Mouse (Mus musculus) liver, embryonic 16.5 days (tissue): ENCODE data around the gene Gm17428. TPM values are rescaled to one million over a fixed set of nuclear protein-coding genes. Genes with fewer than 3 reads are reported as not detected.
"Not testable (repeated sequence)": the region's sequence is repeated elsewhere in the genome, so short reads cannot be mapped to it uniquely, and the experiment has no call there.

Source experiments
- ATAC-seq: fragments of 200-750 bp; cut with Nextera tagmentation; 2 replicates; pipeline ENCODE4 v1.8.0; 2017; ENCODE audit warnings: low read depth, mild to moderate bottlenecking, moderate number of reproducible peaks, moderate library complexity
- H3K27ac ChIP-seq: fragments of 300-500 bp; sonication (generic); 2 replicates; pipeline ENCODE4 v1.5.1; 2014; ENCODE audit warnings: mild to moderate bottlenecking, low read length
- H3K27me3 ChIP-seq: fragments of 300-500 bp; sonication (generic); 2 replicates; pipeline ENCODE4 v1.6.1; 2014; ENCODE audit warnings: low read depth, low read length, mixed read lengths; ENCODE audit not compliant: control insufficient read depth, insufficient read depth
- H3K36me3 ChIP-seq: fragments of 300-500 bp; sonication (generic); 2 replicates; pipeline ENCODE4 v1.6.1; 2014; ENCODE audit warnings: mild to moderate bottlenecking; ENCODE audit not compliant: control insufficient read depth, insufficient read depth
- H3K4me1 ChIP-seq: fragments of 300-500 bp; sonication (generic); 2 replicates; pipeline ENCODE4 v1.6.1; 2014; ENCODE audit warnings: low read depth, low read length, mixed read lengths; ENCODE audit not compliant: control insufficient read depth
- H3K4me2 ChIP-seq: fragments of 300-500 bp; sonication (generic); 2 replicates; pipeline ENCODE4 v1.6.1; 2014; ENCODE audit warnings: low read depth, low read length, mixed read lengths
- H3K4me3 ChIP-seq: fragments of 300-500 bp; sonication (generic); 2 replicates; pipeline ENCODE4 v1.5.1; 2014; ENCODE audit warnings: low read depth, mild to moderate bottlenecking, low read length
- H3K9ac ChIP-seq: fragments of 300-500 bp; sonication (generic); 2 replicates; pipeline ENCODE4 v1.6.1; 2014; ENCODE audit warnings: low read depth, low read length
- H3K9me3 ChIP-seq: fragments of 300-500 bp; sonication (generic); replicated peaks from 2 replicates; pipeline ENCODE4 v1.6.1; 2016; ENCODE audit warnings: low read length; ENCODE audit not compliant: control insufficient read depth
- WGBS: fragments of 180-500 bp; shearing (Covaris S2); extraction: QIAGEN DNeasy Blood & Tissue Kit; methylation state at CpG from one replicate; pipeline ENCODE4 v1.1.7; 2014; ENCODE audit not compliant: insufficient replicate concordance; 5-methylcytosine and 5-hydroxymethylcytosine counted together
- polyA plus RNA-seq: library from polyadenylated mRNA; unstranded; fragments of >200 nt; fragmentation: Nextera tagmentation; extraction: Ambion mirVana; gene quantifications from 2 replicates; pipeline ENCODE4 v1.2.1, GENCODE M21; 2015

The Gm17428 gene
- polyA plus RNA-seq, 1 experiment from 2014 or later = not detected

DNA sequence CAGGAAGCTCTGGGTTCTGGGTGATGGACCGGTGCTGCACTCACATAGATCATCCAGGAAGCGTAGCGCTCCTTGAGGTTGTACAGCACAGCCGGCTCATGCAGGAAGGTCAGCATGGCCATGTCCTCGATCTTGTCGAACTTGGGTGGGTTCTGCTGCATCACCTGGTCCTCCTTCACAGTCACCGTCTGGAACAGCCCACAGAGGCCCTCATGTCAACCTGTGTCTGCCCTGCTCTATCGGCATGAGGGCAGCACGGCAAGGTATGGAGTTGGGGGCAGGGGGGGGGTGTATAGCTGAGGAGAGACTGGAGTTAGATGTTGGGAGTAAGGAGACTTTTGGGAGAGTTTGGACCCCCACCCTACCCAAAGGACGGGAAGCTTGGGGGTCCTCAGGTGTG lies 15.5 kb downstream of the Gm17428 start:
- ATAC-seq = no peak
- 72% methylated on average over 10 of the region's 10 CpGs for WGBS
- no peak overlapping the region for H3K27ac ChIP-seq
- H3K27me3 ChIP-seq = no peaks in the 10 kb centered on the region; the same call in 1 of the 2 replicates
- no peak overlapping the region for H3K4me2 ChIP-seq
- H3K4me1 ChIP-seq = no peaks in the 10 kb centered on the region
- no peaks in the 10 kb centered on the region for H3K36me3 ChIP-seq
- no peak overlapping the region for H3K4me3 ChIP-seq
- H3K9me3 ChIP-seq = no peaks in the 10 kb centered on the region
- H3K9ac ChIP-seq = no peak overlapping the region

DNA sequence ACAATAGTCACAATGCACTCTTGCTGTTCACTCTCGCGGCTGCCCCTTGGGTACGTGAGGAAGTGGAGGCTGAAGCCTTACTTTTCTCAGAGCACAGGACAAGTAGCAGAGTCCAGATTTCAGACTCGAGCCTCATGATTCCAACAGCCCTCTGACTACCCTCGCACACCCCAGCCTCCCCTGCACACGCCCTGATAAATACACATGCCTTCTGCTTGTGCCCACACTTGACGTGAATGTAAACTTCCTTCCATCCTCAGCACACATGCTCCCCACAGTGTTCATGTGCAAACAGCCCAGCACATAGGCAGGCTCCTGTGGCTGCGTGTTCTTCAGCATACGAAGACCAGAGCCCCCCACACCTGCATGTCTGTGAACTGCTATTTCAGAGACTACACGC lies 16.9 kb downstream of the Gm17428 start:
- no peak for ATAC-seq
- no peak overlapping the region for H3K4me3 ChIP-seq
- no peaks in the 10 kb centered on the region for H3K4me1 ChIP-seq
- no peaks in the 10 kb centered on the region; the same call in 1 of the 2 replicates for H3K27me3 ChIP-seq
- H3K9me3 ChIP-seq = no peaks in the 10 kb centered on the region
- no peak overlapping the region for H3K27ac ChIP-seq
- H3K4me2 ChIP-seq = no peak overlapping the region
- no peaks in the 10 kb centered on the region for H3K36me3 ChIP-seq
- no peak overlapping the region for H3K9ac ChIP-seq
- 41% methylated on average over 10 of the region's 10 CpGs for WGBS

DNA sequence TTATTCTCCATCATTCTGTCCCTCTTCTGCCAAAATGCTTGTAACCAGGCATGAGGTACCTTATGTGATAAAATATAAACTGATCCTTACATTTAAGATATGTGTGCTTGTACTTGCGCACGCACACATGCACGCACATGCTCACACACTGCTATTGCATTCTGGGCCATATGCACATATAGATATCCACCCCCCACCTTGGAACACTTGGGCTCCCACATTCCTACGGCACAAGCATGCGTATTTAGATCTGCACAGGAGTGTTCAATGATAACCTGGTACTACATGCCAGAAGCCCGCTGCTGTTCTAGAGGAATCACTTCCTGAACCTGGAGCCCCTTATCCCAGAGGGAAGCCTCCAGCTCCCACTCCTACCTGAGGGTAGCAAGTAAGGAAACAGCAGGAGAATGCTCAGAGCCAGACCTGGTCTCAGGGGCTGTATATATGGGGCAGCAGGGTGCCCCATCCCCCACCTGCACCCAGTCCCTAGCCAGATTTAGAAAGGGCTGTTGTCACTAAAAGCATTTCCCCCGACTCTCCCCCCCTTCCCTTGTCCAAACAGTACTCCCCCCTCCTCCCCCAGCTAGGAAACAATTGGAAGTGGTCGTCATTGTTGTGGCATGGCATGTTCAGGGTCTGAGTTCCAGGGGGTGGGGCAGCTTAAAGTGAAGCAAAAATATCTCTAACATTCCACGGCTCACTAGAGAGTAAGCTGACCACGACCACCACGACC lies 17.6 kb downstream of the Gm17428 start, which contains the start of gene Myh7:
Gene Myh7 (minus strand): TSS at position 491 of the 733 bp plus-strand sequence.
- H3K27ac ChIP-seq = no peak within 1 kb of the TSS
- H3K4me1 ChIP-seq = no peaks in the 10 kb centered on the region
- no peaks in the 10 kb centered on the region for H3K9me3 ChIP-seq
- H3K27me3 ChIP-seq = no peaks in the 10 kb centered on the region; the same call in 1 of the 2 replicates
- no peak within 1 kb of the TSS for H3K4me3 ChIP-seq
- H3K4me2 ChIP-seq = no peak within 1 kb of the TSS
- no peaks in the 10 kb centered on the region for H3K36me3 ChIP-seq
- no peak for ATAC-seq
- no peak within 1 kb of the TSS for H3K9ac ChIP-seq
- 41% methylated on average over 11 of the region's 11 CpGs for WGBS

DNA sequence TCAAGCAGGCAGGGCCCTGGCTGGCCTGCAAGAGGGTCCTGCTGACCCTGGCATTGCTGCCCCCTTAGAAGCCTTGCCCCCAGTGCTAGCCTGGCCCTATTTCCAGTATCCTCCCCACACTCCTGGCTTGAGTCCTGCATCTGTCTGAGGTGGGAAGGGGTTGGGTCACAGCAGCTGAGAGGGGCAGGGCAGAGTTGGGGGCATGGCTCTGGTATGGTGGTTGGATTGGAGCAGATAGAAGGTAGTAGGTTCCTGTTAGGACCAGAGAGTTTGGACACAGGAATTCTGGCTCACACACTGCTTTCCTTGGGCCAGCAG lies 18.1 kb downstream of the Gm17428 start:
- no peak overlapping the region for H3K4me3 ChIP-seq

DNA sequence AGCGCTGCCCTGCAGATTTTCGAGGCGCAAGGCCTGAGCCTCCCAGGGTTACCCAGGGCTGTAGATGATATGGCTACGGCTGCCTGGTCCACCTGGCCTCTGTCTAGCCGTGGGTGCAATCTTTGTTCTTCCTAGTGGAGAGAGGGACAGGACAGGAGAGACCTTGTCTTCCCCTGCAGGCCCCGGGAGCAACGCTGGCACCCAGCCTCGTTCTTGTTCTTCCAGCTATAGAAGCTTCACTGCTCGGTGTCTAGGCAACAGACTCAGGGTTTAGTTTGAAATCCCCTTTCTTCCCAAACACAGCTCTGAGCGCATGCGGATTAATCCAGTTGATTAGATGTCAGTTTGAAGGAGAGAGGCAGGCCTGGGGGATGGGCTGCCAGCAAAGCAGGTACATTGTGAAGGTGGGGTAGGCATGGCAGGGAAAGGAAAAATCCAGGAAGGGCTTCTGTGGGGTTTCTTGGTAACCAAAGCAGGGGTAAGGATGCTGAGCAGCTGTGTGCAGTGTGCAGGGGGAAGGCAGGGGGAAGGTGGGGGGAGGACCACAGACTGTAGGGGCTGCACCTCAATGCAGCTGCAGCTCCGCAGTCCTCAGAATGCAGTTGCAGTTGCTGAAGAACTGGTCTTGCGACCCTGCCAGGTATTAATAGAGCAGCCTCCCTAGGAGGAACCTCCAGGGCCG lies 18.9 kb downstream of the Gm17428 start:
- H3K4me3 ChIP-seq = no peak overlapping the region
- H3K4me2 ChIP-seq = no peak overlapping the region
- ATAC-seq = no peak
- H3K27ac ChIP-seq = no peak overlapping the region
- H3K4me1 ChIP-seq = no peaks in the 10 kb centered on the region
- WGBS = 52% methylated on average over 14 of the region's 14 CpGs
- H3K9me3 ChIP-seq = no peaks in the 10 kb centered on the region
- H3K27me3 ChIP-seq = no peaks in the 10 kb centered on the region; the same call in 1 of the 2 replicates
- no peak overlapping the region for H3K9ac ChIP-seq
- H3K36me3 ChIP-seq = no peaks in the 10 kb centered on the region

More for the DNA sequence above, 18.1 kb downstream of the Gm17428 start:
- no peak overlapping the region for H3K9ac ChIP-seq
- no peaks in the 10 kb centered on the region for H3K36me3 ChIP-seq
- no peaks in the 10 kb centered on the region; the same call in 1 of the 2 replicates for H3K27me3 ChIP-seq
- no peak overlapping the region for H3K27ac ChIP-seq
- no peaks in the 10 kb centered on the region for H3K4me1 ChIP-seq
- no peak overlapping the region for H3K4me2 ChIP-seq
- H3K9me3 ChIP-seq = no peaks in the 10 kb centered on the region
- no peak for ATAC-seq

DNA sequence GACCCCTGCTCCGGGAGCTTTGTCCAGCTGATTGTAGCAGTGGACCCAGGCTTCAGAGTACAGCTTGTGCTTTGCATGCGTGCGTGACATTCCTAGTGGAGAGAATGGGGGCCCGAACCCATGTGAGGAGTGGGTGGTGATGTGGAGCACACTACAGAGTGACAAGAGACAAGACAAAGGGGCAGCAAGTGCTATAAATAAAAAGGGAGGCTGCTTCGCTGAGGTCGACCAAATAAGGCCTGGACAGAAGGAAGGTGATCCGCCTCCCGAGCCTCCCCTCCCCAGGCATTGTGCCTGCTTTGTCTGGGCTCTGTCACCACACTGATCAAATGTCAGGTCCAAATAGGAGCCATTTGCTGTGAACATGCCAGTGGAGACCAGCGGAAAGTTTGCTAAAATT lies 20.1 kb downstream of the Gm17428 start:
- H3K27ac ChIP-seq = no peak overlapping the region

DNA sequence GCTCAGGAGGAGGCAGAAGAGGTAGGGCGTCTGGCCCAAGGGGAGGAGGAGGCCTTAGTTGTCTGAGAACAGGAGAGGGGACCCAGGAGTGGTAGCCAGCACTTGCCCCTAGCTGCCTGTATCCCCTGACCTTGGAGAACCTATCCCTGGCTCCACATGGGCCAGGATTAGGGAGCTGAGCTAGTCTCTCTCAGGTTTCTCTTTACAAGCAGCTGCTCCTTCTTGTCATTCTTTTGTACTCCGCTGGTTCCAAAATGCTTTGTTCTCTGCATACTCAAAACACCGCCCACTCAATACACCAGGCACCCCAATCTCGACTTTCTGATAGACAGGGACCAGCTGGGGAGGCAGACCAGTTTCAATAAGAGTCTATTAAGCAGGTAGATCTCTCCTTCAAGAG lies 20.6 kb downstream of the Gm17428 start:
- no peak overlapping the region for H3K4me2 ChIP-seq
- H3K4me3 ChIP-seq = no peak overlapping the region
- no peaks in the 10 kb centered on the region for H3K36me3 ChIP-seq
- no peaks in the 10 kb centered on the region for H3K4me1 ChIP-seq
- H3K9ac ChIP-seq = no peak overlapping the region
- no peak for ATAC-seq
- no peaks in the 10 kb centered on the region for H3K27me3 ChIP-seq
- H3K27ac ChIP-seq = no peak overlapping the region
- 59% methylated on average over 4 of the region's 4 CpGs for WGBS
- H3K9me3 ChIP-seq = no peaks in the 10 kb centered on the region

More for the DNA sequence above, 20.1 kb downstream of the Gm17428 start:
- ATAC-seq = no peak
- Histone ChIP-seq H3K36me3 (no peaks in the 10 kb centered on the region), H3K9ac (no peak overlapping the region), H3K4me2 (no peak overlapping the region), H3K4me1 (no peaks in the 10 kb centered on the region), H3K4me3 (no peak overlapping the region), H3K9me3 (no peaks in the 10 kb centered on the region), H3K27me3 (no peaks in the 10 kb centered on the region)
- 57% methylated on average over 9 of the region's 9 CpGs for WGBS

DNA sequence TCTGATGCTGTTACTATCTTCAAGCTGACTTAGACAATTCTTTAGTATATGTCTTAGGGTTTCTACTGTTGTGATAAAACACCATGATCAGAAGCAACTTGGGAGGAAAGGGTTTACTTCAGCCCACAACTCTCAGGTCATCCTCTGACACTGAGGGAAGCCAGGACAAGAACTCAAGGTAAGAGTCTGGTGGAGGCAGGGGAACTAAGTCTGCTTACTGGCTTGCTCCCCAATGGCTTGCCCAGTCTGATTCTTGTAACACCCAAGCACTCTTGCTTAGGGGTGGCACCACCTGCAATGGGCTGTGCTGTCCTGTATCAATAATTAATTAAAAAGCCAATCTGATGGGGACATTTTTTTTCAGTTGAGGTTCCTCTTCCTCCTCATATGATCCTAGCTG lies 21.9 kb downstream of the Gm17428 start:
- Histone ChIP-seq H3K4me3 (no peak overlapping the region), H3K4me1 (peaks cover under 1% of the 10 kb centered on the region; the same call in 1 of the 2 replicates), H3K27me3 (no peaks in the 10 kb centered on the region), H3K9me3 (no peaks in the 10 kb centered on the region), H3K36me3 (no peaks in the 10 kb centered on the region), H3K27ac (no peak overlapping the region), H3K9ac (no peak overlapping the region), H3K4me2 (no peak overlapping the region)
- ATAC-seq = no peak

DNA sequence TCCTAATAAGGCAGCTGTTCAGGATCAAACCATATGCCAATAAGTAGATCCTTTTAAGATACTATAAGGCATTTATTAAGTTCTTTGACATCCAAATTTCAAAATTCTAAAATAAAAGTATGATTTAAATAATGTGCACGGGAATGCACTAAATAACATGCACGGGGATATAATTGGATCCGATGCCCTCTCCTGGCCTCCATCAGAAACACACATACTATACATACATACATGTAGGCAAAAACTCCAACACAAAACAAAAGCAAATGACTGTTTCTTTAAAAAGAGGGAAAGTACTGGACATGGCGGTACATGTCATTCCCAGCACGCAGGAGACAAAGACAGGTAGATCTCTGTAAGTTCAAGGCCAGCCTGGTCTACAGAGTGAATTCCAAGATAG lies 23.1 kb downstream of the Gm17428 start:
- H3K4me3 ChIP-seq, H3K4me1 ChIP-seq, H3K4me2 ChIP-seq, H3K9me3 ChIP-seq, H3K27ac ChIP-seq, ATAC-seq, H3K9ac ChIP-seq, H3K36me3 ChIP-seq, H3K27me3 ChIP-seq: not testable (repeated sequence)
- 65% methylated on average over 5 of the region's 5 CpGs for WGBS
